Mouse (Mus musculus) v-Abl transformed pro-B cells (cell line): ENCODE measurements around the gene Kcnn4.
"Not testable (repeated sequence)": the region's sequence is repeated elsewhere in the genome, so short reads cannot be mapped to it uniquely, and the experiment has no call there.

ENCODE experiments used
- in situ Hi-C, 2 experiments: fragments of 400-800 bp; cut with MboI; formaldehyde crosslinking; loops; one replicate each; pipeline ENCODE4 v1.15.1; 2025; ENCODE audit not compliant: unreplicated experiment in 2 of 2

Gene Kcnn4

GRCm38 (mm10) chr7:24389516-24390187 lies 19.6 kb downstream of the Kcnn4 start:
- in situ Hi-C loops = loop anchor here in 1 of 2 experiments (10.0 kb wide), 1 partner anchor 75 kb away; the partner anchor contains the start of gene Zfp94

GRCm38 (mm10) chr7:24390512-24390911 lies 20.4 kb downstream of the Kcnn4 start:
- in situ Hi-C loops = loop anchor here in 1 of 2 experiments (10.0 kb wide), 1 partner anchor 76 kb away; the partner anchor contains the start of gene Zfp94

- in situ Hi-C loops = loop anchor here in 1 of 2 experiments (10.0 kb wide), 1 partner anchor 76 kb away; the partner anchor contains the start of gene Zfp94
Measured at GRCm38 (mm10) chr7:24391077-24391476, 21.0 kb downstream of the Kcnn4 start.

- in situ Hi-C loops = loop anchor here in 1 of 2 experiments (10.0 kb wide), 1 partner anchor 77 kb away; the partner anchor contains the start of gene Zfp94
Measured at GRCm38 (mm10) chr7:24391687-24392086, 21.6 kb downstream of the Kcnn4 start.

GRCm38 (mm10) chr7:24394054-24394453 lies 24.0 kb downstream of the Kcnn4 start:
- in situ Hi-C loops = loop anchor here in 1 of 2 experiments (10.0 kb wide), 1 partner anchor 79 kb away; the partner anchor contains the start of gene Zfp94

- in situ Hi-C loops = loop anchor here in 1 of 2 experiments (10.0 kb wide), 1 partner anchor 80 kb away; the partner anchor contains the start of gene Zfp94
Measured at GRCm38 (mm10) chr7:24394475-24395161, 24.6 kb downstream of the Kcnn4 start.

GRCm38 (mm10) chr7:24396832-24397231 lies 26.8 kb downstream of the Kcnn4 start:
- in situ Hi-C loops = loop anchor here in 1 of 2 experiments (10.0 kb wide), 1 partner anchor 82 kb away; the partner anchor contains the start of gene Zfp94

- in situ Hi-C loops = loop anchor here in 1 of 2 experiments (10.0 kb wide), 1 partner anchor 84 kb away; the partner anchor contains the start of gene Zfp94
Measured at GRCm38 (mm10) chr7:24398364-24398913, 28.4 kb downstream of the Kcnn4 start.

GRCm38 (mm10) chr7:24399256-24400081 lies 29.4 kb downstream of the Kcnn4 start, which contains the start of gene Smg9:
TSS of gene Smg9 (plus strand) at chr7:24399619.
- in situ Hi-C loops = loop anchor here in 1 of 2 experiments (10.0 kb wide), 1 partner anchor 85 kb away; the partner anchor contains the start of gene Zfp94

- in situ Hi-C loops = no loop called here
Measured at GRCm38 (mm10) chr7:24400082-24400452, 30.0 kb downstream of the Kcnn4 start.

GRCm38 (mm10) chr7:24400489-24400888 lies 30.4 kb downstream of the Kcnn4 start:
- in situ Hi-C loops = not testable (repeated sequence)

- in situ Hi-C loops = no loop called here
Measured at GRCm38 (mm10) chr7:24402851-24403250, 32.8 kb downstream of the Kcnn4 start.

- in situ Hi-C loops = no loop called here
Measured at GRCm38 (mm10) chr7:24405649-24406048, 35.6 kb downstream of the Kcnn4 start.

GRCm38 (mm10) chr7:24406528-24407344 lies 36.7 kb downstream of the Kcnn4 start:
- in situ Hi-C loops = no loop called here

GRCm38 (mm10) chr7:24408186-24408585 lies 38.1 kb downstream of the Kcnn4 start:
- in situ Hi-C loops = no loop called here

GRCm38 (mm10) chr7:24410123-24410522 lies 40.1 kb downstream of the Kcnn4 start:
- in situ Hi-C loops = no loop called here

GRCm38 (mm10) chr7:24410831-24411230 lies 40.8 kb downstream of the Kcnn4 start:
- in situ Hi-C loops = no loop called here

GRCm38 (mm10) chr7:24413630-24414029 lies 43.6 kb downstream of the Kcnn4 start:
- in situ Hi-C loops = no loop called here

GRCm38 (mm10) chr7:24415261-24415660 lies 45.2 kb downstream of the Kcnn4 start:
- in situ Hi-C loops = no loop called here
